Mouse (Mus musculus) hindbrain, embryonic 13.5 days (tissue): ENCODE results near the gene Srgap3. TPM values are rescaled to one million over a fixed set of nuclear protein-coding genes. Genes with fewer than 3 reads are reported as not detected.
A peak's percentile ranks its signal among the peaks of the same experiment; 100 is the strongest.

ENCODE experiments used
- ATAC-seq: fragments of 200-750 bp; cut with Nextera tagmentation; 2 replicates; pipeline ENCODE4 v1.8.0; 2017; ENCODE audit warnings: moderate TSS enrichment; ENCODE audit not compliant: low FRiP score
- H3K27ac ChIP-seq: fragments of 300-500 bp; sonication (generic); 2 replicates; pipeline ENCODE4 v1.5.1; 2015; ENCODE audit warnings: inconsistent platforms, mild to moderate bottlenecking, moderate library complexity
- H3K27me3 ChIP-seq: fragments of 300-500 bp; sonication (generic); 2 replicates; pipeline ENCODE4 v1.6.1; 2015; ENCODE audit warnings: mild to moderate bottlenecking, inconsistent platforms
- H3K36me3 ChIP-seq: fragments of 300-500 bp; sonication (generic); 2 replicates; pipeline ENCODE4 v1.6.1; 2015; ENCODE audit warnings: mild to moderate bottlenecking, inconsistent platforms
- H3K4me1 ChIP-seq: fragments of 300-500 bp; sonication (generic); replicated peaks from 2 replicates; pipeline ENCODE4 v1.6.1; 2015; ENCODE audit warnings: inconsistent platforms
- H3K4me2 ChIP-seq: fragments of 300-500 bp; sonication (generic); 2 replicates; pipeline ENCODE4 v1.6.1; 2015; ENCODE audit warnings: inconsistent platforms, mild to moderate bottlenecking, moderate library complexity
- H3K4me3 ChIP-seq: fragments of 300-500 bp; sonication (generic); 2 replicates; pipeline ENCODE4 v1.5.1; 2015; ENCODE audit warnings: mild to moderate bottlenecking, inconsistent platforms
- H3K9ac ChIP-seq: fragments of 300-500 bp; sonication (generic); 2 replicates; pipeline ENCODE4 v1.6.1; 2015; ENCODE audit warnings: mild to moderate bottlenecking, inconsistent platforms
- H3K9me3 ChIP-seq: fragments of 300-500 bp; sonication (generic); 2 replicates; pipeline ENCODE4 v1.6.1; 2016; ENCODE audit warnings: inconsistent platforms
- WGBS: fragments of 180-500 bp; shearing (Covaris S2); methylation state at CpG from one replicate; pipeline ENCODE4 v1.1.7; 2015; 5-methylcytosine and 5-hydroxymethylcytosine counted together
- polyA plus RNA-seq: library from polyadenylated mRNA; unstranded; fragments of >200 nt; fragmentation: Nextera tagmentation; extraction: Ambion mirVana; gene quantifications from 2 replicates; pipeline ENCODE4 v1.2.1, GENCODE M21; 2015

Gene Srgap3
- polyA plus RNA-seq, 1 experiment from 2014 or later: 37.5 TPM

DNA sequence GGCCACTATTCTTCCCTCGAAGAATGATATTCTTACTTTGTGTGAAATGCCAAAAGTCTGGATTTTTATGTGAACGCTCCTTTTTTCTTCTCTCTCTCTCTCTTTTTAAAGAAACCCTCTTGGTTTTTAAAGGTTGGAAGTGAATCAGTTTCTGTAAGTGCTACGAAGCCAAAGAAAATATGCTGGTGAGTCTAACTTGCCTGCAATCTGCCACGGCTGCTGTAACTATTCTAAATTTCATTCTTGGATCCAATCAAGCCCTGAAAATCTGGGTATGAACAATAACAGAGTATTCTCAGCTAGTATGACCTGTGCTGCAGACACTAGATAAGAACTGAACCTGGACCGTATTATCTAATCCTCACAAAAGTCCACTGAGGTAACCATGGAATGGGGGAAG, 21.1 kb downstream of the Srgap3 start:
- H3K9me3 ChIP-seq: no peaks in the 10 kb centered on the region
- WGBS: 86% methylated on average over 5 of the region's 5 CpGs
- H3K27me3 ChIP-seq: no peaks in the 10 kb centered on the region
- no peak overlapping the region for H3K4me3 ChIP-seq
- no peak overlapping the region for H3K4me2 ChIP-seq
- ATAC-seq: no peak
- 0 out of 2 replicates have a peak overlapping the region, but pooled peaks have one; percentile 61 for H3K27ac ChIP-seq
- H3K36me3 ChIP-seq: peaks cover 6% of the 10 kb centered on the region
- H3K9ac ChIP-seq: no peak overlapping the region
- H3K4me1 ChIP-seq: peaks cover 87% of the 10 kb centered on the region

- Histone ChIP-seq H3K9me3 (no peaks in the 10 kb centered on the region), H3K27me3 (no peaks in the 10 kb centered on the region), H3K4me2 (no peak overlapping the region), H3K27ac (peak overlapping the region; percentile 61), H3K4me3 (no peak overlapping the region), H3K36me3 (peaks cover 6% of the 10 kb centered on the region), H3K9ac (peak overlapping the region; percentile 9; the same call in 1 of the 2 replicates), H3K4me1 (peaks cover 87% of the 10 kb centered on the region)
- no peak for ATAC-seq
- WGBS: 55% methylated on average over 11 of the region's 11 CpGs
These were observed 21.7 kb downstream of the Srgap3 start for GRCm38 (mm10) chr6:112925234-112925975.

- H3K27me3 ChIP-seq: no peaks in the 10 kb centered on the region
- no peak for ATAC-seq
- H3K27ac ChIP-seq: peak overlapping the region; percentile 61; the same call in 1 of the 2 replicates
- no peak overlapping the region for H3K4me2 ChIP-seq
- no peak overlapping the region for H3K4me3 ChIP-seq
- peaks cover 85% of the 10 kb centered on the region for H3K4me1 ChIP-seq
- WGBS: 78% methylated on average over 13 of the region's 13 CpGs
- peaks cover 6% of the 10 kb centered on the region for H3K36me3 ChIP-seq
- H3K9me3 ChIP-seq: no peaks in the 10 kb centered on the region
- H3K9ac ChIP-seq: 0 out of 2 replicates have a peak overlapping the region, but pooled peaks have one; percentile 9
These were observed 22.4 kb downstream of the Srgap3 start for GRCm38 (mm10) chr6:112924606-112925141.

DNA sequence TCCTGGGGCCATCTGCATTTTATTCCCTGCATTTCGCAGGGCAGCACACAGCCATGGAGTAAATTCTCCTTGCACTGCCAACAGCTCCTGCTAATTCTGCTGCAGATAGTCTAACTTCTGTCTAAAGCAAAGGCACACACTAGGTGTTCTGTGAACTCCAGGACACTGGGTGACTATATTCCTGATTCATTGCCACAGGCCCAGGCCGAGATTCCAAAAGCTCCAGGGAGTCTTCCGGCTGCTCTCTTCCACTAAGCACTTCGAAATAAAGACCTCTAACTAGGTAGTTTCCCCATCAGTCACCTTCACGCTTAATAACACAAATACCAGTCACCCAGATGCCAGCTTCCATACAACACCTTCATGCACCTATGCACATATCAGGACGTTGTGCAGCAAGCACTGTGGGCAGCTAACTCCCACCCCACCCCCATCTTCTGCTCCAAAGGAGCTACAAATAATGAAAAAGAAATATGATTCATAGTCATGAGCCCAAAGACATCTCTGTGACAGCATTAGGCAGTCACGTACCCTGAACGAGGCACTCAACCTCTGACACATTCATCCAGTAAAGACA, 26.4 kb downstream of the Srgap3 start:
- Histone ChIP-seq H3K9ac (no peak overlapping the region), H3K27ac (peak overlapping the region; percentile 26; the same call in 1 of the 2 replicates), H3K4me2 (no peak overlapping the region), H3K4me3 (no peak overlapping the region), H3K4me1 (peaks cover 64% of the 10 kb centered on the region), H3K36me3 (peaks cover 20% of the 10 kb centered on the region), H3K9me3 (no peaks in the 10 kb centered on the region), H3K27me3 (no peaks in the 10 kb centered on the region)
- no peak for ATAC-seq
- WGBS: 69% methylated on average over 8 of the region's 8 CpGs

- WGBS: 76% methylated on average over 8 of the region's 8 CpGs
These were observed 29.3 kb downstream of the Srgap3 start for GRCm38 (mm10) chr6:112917717-112918116.

GRCm38 (mm10) chr6:112916243-112916642, 30.8 kb downstream of the Srgap3 start:
- no peaks in the 10 kb centered on the region for H3K9me3 ChIP-seq
- H3K36me3 ChIP-seq: peaks cover 15% of the 10 kb centered on the region
- H3K4me1 ChIP-seq: peaks cover 48% of the 10 kb centered on the region
- H3K9ac ChIP-seq: no peak overlapping the region
- no peak overlapping the region for H3K4me2 ChIP-seq
- no peak overlapping the region for H3K4me3 ChIP-seq
- no peak overlapping the region for H3K27ac ChIP-seq
- no peak for ATAC-seq
- WGBS: 97% methylated on average over 2 of the region's 2 CpGs
- H3K27me3 ChIP-seq: no peaks in the 10 kb centered on the region

More at GRCm38 (mm10) chr6:112917717-112918116, 29.3 kb downstream of the Srgap3 start:
- no peak overlapping the region for H3K27ac ChIP-seq
- H3K27me3 ChIP-seq: no peaks in the 10 kb centered on the region
- no peak for ATAC-seq
- H3K36me3 ChIP-seq: peaks cover 17% of the 10 kb centered on the region
- H3K4me2 ChIP-seq: no peak overlapping the region
- H3K4me3 ChIP-seq: no peak overlapping the region
- no peak overlapping the region for H3K9ac ChIP-seq
- H3K9me3 ChIP-seq: no peaks in the 10 kb centered on the region
- peaks cover 50% of the 10 kb centered on the region for H3K4me1 ChIP-seq

GRCm38 (mm10) chr6:112912552-112912951, 34.5 kb downstream of the Srgap3 start:
- Histone ChIP-seq H3K27me3 (no peaks in the 10 kb centered on the region), H3K9me3 (no peaks in the 10 kb centered on the region), H3K4me1 (peaks cover 42% of the 10 kb centered on the region), H3K4me2 (no peak overlapping the region), H3K9ac (no peak overlapping the region), H3K4me3 (no peak overlapping the region), H3K27ac (peak overlapping the region; percentile 5), H3K36me3 (peaks cover 7% of the 10 kb centered on the region)
- WGBS: 79% methylated on average over 5 of the region's 5 CpGs
- no peak for ATAC-seq

DNA sequence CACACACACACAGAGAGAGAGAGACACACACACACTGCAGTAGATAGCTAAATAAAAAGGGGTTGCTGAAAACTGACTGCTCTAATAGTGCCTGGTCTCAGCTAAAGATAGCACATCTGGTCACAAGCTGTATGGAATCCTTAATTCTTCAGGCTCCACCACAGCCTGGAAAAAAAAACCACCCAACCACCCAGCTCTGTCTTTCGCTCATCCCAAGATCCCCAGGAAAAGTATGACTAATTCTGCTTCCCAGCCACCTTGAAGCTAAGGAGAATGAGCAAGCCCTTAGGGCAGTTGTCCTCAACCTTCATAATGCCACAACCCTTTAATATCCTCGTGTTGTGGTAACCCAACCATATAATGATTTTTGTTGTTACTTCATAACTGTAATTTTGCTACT, 37.4 kb downstream of the Srgap3 start:
- Histone ChIP-seq H3K27ac (no peak overlapping the region; the same call in 1 of the 2 replicates), H3K9ac (no peak overlapping the region), H3K27me3 (no peaks in the 10 kb centered on the region), H3K4me2 (no peak overlapping the region), H3K4me3 (no peak overlapping the region), H3K36me3 (0 out of 2 replicates have a peak, but pooled peaks cover 6% of the 10 kb centered on the region), H3K9me3 (no peaks in the 10 kb centered on the region), H3K4me1 (peaks cover 43% of the 10 kb centered on the region)
- 78% methylated on average over 2 of the region's 2 CpGs for WGBS
- ATAC-seq: no peak

GRCm38 (mm10) chr6:112907887-112908584, 39.0 kb downstream of the Srgap3 start:
- ATAC-seq: no peak
- H3K4me1 ChIP-seq: peaks cover 54% of the 10 kb centered on the region
- H3K9ac ChIP-seq: no peak overlapping the region
- 0 out of 2 replicates have a peak, but pooled peaks cover 6% of the 10 kb centered on the region for H3K36me3 ChIP-seq
- WGBS: 82% methylated on average over 8 of the region's 8 CpGs
- no peak overlapping the region for H3K4me2 ChIP-seq
- H3K27ac ChIP-seq: no peak overlapping the region
- H3K27me3 ChIP-seq: no peaks in the 10 kb centered on the region
- H3K4me3 ChIP-seq: no peak overlapping the region
- no peaks in the 10 kb centered on the region for H3K9me3 ChIP-seq

DNA sequence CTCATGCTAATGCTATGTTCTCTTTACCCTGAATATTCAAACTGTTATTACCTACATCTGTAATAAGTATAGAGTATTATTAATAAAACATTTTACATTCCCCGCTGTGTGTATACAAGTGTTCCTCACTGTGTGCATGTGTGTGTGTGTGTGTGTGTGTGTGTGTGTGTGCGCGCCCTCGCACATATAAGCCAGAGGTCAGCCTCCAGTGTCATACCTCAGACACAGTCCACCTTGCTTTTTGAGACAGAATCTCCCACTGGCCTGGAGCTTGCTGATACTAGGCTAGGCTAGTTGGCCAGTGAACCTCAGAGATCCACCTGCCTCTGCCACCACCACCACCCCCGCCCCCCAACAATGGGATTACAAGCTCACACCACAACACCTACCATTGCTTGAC, 43.3 kb downstream of the Srgap3 start:
- Histone ChIP-seq H3K4me1 (peaks cover 63% of the 10 kb centered on the region), H3K4me2 (peak overlapping the region; percentile 40; the same call in 1 of the 2 replicates), H3K27me3 (no peaks in the 10 kb centered on the region), H3K4me3 (no peak overlapping the region), H3K36me3 (0 out of 2 replicates have a peak, but pooled peaks cover 6% of the 10 kb centered on the region), H3K9me3 (no peaks in the 10 kb centered on the region), H3K9ac (no peak overlapping the region), H3K27ac (peak overlapping the region; percentile 92)
- 88% methylated on average over 5 of the region's 5 CpGs for WGBS
- ATAC-seq: 0 out of 2 replicates have a peak, but pooled peaks have one; percentile 6

GRCm38 (mm10) chr6:112903226-112903625, 43.8 kb downstream of the Srgap3 start:
- no peaks in the 10 kb centered on the region for H3K9me3 ChIP-seq
- no peaks in the 10 kb centered on the region for H3K27me3 ChIP-seq
- peaks cover 66% of the 10 kb centered on the region for H3K4me1 ChIP-seq
- peak; percentile 69 for ATAC-seq
- H3K4me2 ChIP-seq: peak overlapping the region; percentile 40
- H3K4me3 ChIP-seq: no peak overlapping the region
- 0 out of 2 replicates have a peak, but pooled peaks cover 6% of the 10 kb centered on the region for H3K36me3 ChIP-seq
- 5% methylated on average over 7 of the region's 7 CpGs for WGBS
- peak overlapping the region; percentile 60 for H3K9ac ChIP-seq
- H3K27ac ChIP-seq: peak overlapping the region; percentile 92

GRCm38 (mm10) chr6:112902791-112903190, 44.3 kb downstream of the Srgap3 start:
- Histone ChIP-seq H3K4me1 (peaks cover 69% of the 10 kb centered on the region), H3K4me3 (no peak overlapping the region), H3K27me3 (no peaks in the 10 kb centered on the region), H3K4me2 (peak overlapping the region; percentile 40), H3K36me3 (0 out of 2 replicates have a peak, but pooled peaks cover 6% of the 10 kb centered on the region), H3K9me3 (no peaks in the 10 kb centered on the region), H3K9ac (peak overlapping the region; percentile 60), H3K27ac (peak overlapping the region; percentile 92)
- ATAC-seq: peak; percentile 37; the same call in 1 of the 2 replicates
- 5% methylated on average over 4 of the region's 4 CpGs for WGBS
